Mouse (Mus musculus) myocyte (in vitro differentiated cells): ENCODE data around the gene Cdh8. TPM values are rescaled to one million over a fixed set of nuclear protein-coding genes. Genes with fewer than 3 reads are reported as not detected.
"Not testable (repeated sequence)": the region's sequence is repeated elsewhere in the genome, so short reads cannot be mapped to it uniquely, and the experiment has no call there.

ENCODE experiments used
- H3K27me3 ChIP-seq: one replicate; pipeline ENCODE4 v1.6.1; 2011; ENCODE audit not compliant: control insufficient read depth, insufficient read depth, insufficient read length
- H3K36me3 ChIP-seq: one replicate; pipeline ENCODE4 v1.6.1; 2011; ENCODE audit not compliant: control insufficient read depth, insufficient read depth
- H3K4me2 ChIP-seq: one replicate; pipeline ENCODE4 v1.6.1; 2011; ENCODE audit warnings: low read depth, control low read depth
- H3K4me3 ChIP-seq: one replicate; pipeline ENCODE4 v1.5.1; 2011; ENCODE audit warnings: mild to moderate bottlenecking, control low read depth, moderate library complexity
- H3K79me2 ChIP-seq: one replicate; pipeline ENCODE4 v1.6.1; 2011; ENCODE audit not compliant: control insufficient read depth, insufficient read depth
- H3ac ChIP-seq: one replicate; pipeline ENCODE4 v1.6.1; 2011; ENCODE audit not compliant: control insufficient read depth, insufficient read length
- CEBPB ChIP-seq: IDR thresholded peaks from 2 replicates; pipeline ENCODE4 v1.6.1; 2011; ENCODE audit warnings: mild to moderate bottlenecking, moderate library complexity; ENCODE audit not compliant: poor library complexity, insufficient read depth, severe bottlenecking
- E2F4 ChIP-seq: IDR thresholded peaks from one replicate; pipeline ENCODE4 v1.6.1; 2011; ENCODE audit warnings: mild to moderate bottlenecking, control low read depth, moderate library complexity; ENCODE audit not compliant: insufficient read depth
- MAX ChIP-seq: IDR thresholded peaks from one replicate; pipeline ENCODE4 v1.6.1; 2011; ENCODE audit warnings: low read depth, mild to moderate bottlenecking, control low read depth
- MYOD1 ChIP-seq, 3 experiments: IDR thresholded peaks; one replicate each; pipeline ENCODE4 v1.6.1; 2011; ENCODE audit warnings: control low read depth in 2 of 3, low read depth in 2 of 3, mild to moderate bottlenecking in 2 of 3, moderate library complexity in 1 of 3; ENCODE audit not compliant: insufficient read length in 2 of 3, control insufficient read depth in 1 of 3
- MYOG ChIP-seq, 3 experiments: IDR thresholded peaks; one replicate each; pipeline ENCODE4 v1.6.1; 2011; ENCODE audit warnings: control low read depth in 2 of 3, low read depth in 2 of 3, mild to moderate bottlenecking in 2 of 3; ENCODE audit not compliant: insufficient read length in 2 of 3, control insufficient read depth in 1 of 3, insufficient read depth in 1 of 3
- POLR2A ChIP-seq: IDR thresholded peaks from one replicate; pipeline ENCODE4 v1.6.1; 2011; ENCODE audit warnings: low read depth, mild to moderate bottlenecking, control low read depth, moderate library complexity; ENCODE audit not compliant: insufficient read length
- POLR2AphosphoS2 ChIP-seq: IDR thresholded peaks from one replicate; pipeline ENCODE4 v1.6.1; 2011; ENCODE audit warnings: low read depth, control low read depth; ENCODE audit not compliant: insufficient read length
- REST ChIP-seq: IDR thresholded peaks from one replicate; pipeline ENCODE4 v1.6.1; 2011; ENCODE audit warnings: mild to moderate bottlenecking, control low read depth, moderate library complexity; ENCODE audit not compliant: insufficient read depth, insufficient read length
- SRF ChIP-seq: IDR thresholded peaks from one replicate; pipeline ENCODE4 v1.6.1; 2011; ENCODE audit warnings: low read depth; ENCODE audit not compliant: control insufficient read depth, insufficient read length
- TCF12 ChIP-seq: IDR thresholded peaks from one replicate; pipeline ENCODE4 v1.6.1; 2011; ENCODE audit warnings: mild to moderate bottlenecking, control low read depth; ENCODE audit not compliant: poor library complexity, insufficient read depth, severe bottlenecking
- TCF3 ChIP-seq: IDR thresholded peaks from one replicate; pipeline ENCODE4 v1.6.1; 2011; ENCODE audit warnings: low read depth, control low read depth; ENCODE audit not compliant: insufficient read length
- USF1 ChIP-seq: IDR thresholded peaks from one replicate; pipeline ENCODE4 v1.6.1; 2011; ENCODE audit warnings: low read depth, mild to moderate bottlenecking, control low read depth, moderate library complexity
- polyA plus RNA-seq: library from polyadenylated mRNA; unstranded; fragments of >200 nt; fragmentation: generic; extraction: Trizol; gene quantifications from one replicate; pipeline ENCODE4 v1.2.1, GENCODE M21; 2012; ENCODE audit warnings: missing spikeins

Gene Cdh8
- polyA plus RNA-seq, 1 experiment: not detected

GRCm38 (mm10) chr8:99166966-99167365, 249.3 kb downstream of the Cdh8 start:
- Histone ChIP-seq H3K36me3 (no peaks in the 10 kb centered on the region), H3K27me3 (no peaks in the 10 kb centered on the region), H3K79me2 (no peaks in the 10 kb centered on the region), H3K4me3 (no peak overlapping the region), H3ac (no peak overlapping the region), H3K4me2 (no peak overlapping the region)
- TF ChIP-seq CEBPB: no peak
- no peak for TF ChIP-seq USF1

DNA sequence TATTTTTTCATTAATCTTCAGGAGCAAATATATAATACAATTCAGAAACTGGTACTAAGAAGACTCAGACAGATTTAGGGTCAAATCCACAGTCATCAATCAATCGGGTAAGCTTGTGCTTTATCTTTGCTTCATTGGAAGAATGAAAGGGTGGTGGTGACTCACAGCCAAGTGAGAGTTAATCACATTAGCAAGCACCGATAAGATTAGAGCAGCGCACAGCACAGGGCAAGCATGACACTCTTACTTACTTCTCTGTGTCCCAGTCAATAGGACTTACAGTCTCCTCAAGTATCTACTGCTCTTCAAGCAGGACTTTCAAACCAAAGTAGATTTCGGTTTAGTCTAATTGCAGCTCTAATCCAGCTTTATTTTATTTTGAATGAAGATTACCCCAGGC, 254.6 kb downstream of the Cdh8 start:
- H3K4me3 ChIP-seq: no peak overlapping the region
- H3K27me3 ChIP-seq: no peaks in the 10 kb centered on the region

DNA sequence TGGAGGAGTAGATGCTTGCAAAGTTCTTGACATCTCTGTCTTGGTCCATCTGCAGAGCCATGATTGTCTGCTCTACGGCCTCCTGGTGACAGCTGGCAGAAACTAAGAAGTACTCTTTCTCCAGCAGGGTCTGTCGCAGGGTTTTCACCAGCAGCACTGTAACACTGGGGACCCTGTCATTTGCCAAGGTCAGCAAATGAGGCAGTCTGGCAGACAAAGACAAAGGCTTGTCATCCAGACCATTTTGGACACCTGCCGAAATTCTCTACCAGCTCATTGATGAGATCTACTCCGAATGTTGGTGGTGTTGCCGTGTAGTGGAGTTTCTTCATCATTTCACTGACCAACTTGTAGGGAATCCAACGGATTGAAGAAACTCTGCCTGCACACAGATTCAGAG, 270.8 kb downstream of the Cdh8 start:
- no peak overlapping the region for H3K4me3 ChIP-seq
- no peaks in the 10 kb centered on the region for H3K27me3 ChIP-seq
- TF ChIP-seq TCF3: no peak
- no peak for TF ChIP-seq USF1
- no peak for TF ChIP-seq MYOG (IDR thresholded peaks at IDR 0.05; ENCODE audit: control insufficient read depth in 1 of 3, insufficient read depth in 1 of 3, insufficient read length in 2 of 3, low read depth in 2 of 3)
- no peak for TF ChIP-seq MYOD1 (IDR thresholded peaks at IDR 0.05; ENCODE audit: control insufficient read depth in 1 of 3, insufficient read length in 2 of 3, low read depth in 2 of 3)
- no peak for TF ChIP-seq REST
- no peak for TF ChIP-seq SRF
- TF ChIP-seq CEBPB: no peak
- no peak for TF ChIP-seq POLR2AphosphoS2
- no peak for TF ChIP-seq E2F4
- no peak for TF ChIP-seq MAX
- no peak overlapping the region for H3K4me2 ChIP-seq
- no peaks in the 10 kb centered on the region for H3K79me2 ChIP-seq
- H3ac ChIP-seq: no peak overlapping the region
- H3K36me3 ChIP-seq: no peaks in the 10 kb centered on the region

More for the DNA sequence above, 254.6 kb downstream of the Cdh8 start:
- no peaks in the 10 kb centered on the region for H3K79me2 ChIP-seq
- H3K4me2 ChIP-seq: no peak overlapping the region
- no peak for TF ChIP-seq E2F4
- TF ChIP-seq POLR2AphosphoS2: no peak
- TF ChIP-seq MAX: no peak
- no peak for TF ChIP-seq POLR2A
- no peak for TF ChIP-seq USF1
- TF ChIP-seq CEBPB: no peak
- TF ChIP-seq TCF3: no peak
- TF ChIP-seq TCF12: no peak
- TF ChIP-seq SRF: no peak
- no peak for TF ChIP-seq MYOD1 (IDR thresholded peaks at IDR 0.05; ENCODE audit: control insufficient read depth in 1 of 3, insufficient read length in 2 of 3, low read depth in 2 of 3)
- TF ChIP-seq MYOG (IDR thresholded peaks at IDR 0.05; ENCODE audit: control insufficient read depth in 1 of 3, insufficient read depth in 1 of 3, insufficient read length in 2 of 3, low read depth in 2 of 3): no peak
- no peak for TF ChIP-seq REST
- H3K36me3 ChIP-seq: no peaks in the 10 kb centered on the region
- no peak overlapping the region for H3ac ChIP-seq

DNA sequence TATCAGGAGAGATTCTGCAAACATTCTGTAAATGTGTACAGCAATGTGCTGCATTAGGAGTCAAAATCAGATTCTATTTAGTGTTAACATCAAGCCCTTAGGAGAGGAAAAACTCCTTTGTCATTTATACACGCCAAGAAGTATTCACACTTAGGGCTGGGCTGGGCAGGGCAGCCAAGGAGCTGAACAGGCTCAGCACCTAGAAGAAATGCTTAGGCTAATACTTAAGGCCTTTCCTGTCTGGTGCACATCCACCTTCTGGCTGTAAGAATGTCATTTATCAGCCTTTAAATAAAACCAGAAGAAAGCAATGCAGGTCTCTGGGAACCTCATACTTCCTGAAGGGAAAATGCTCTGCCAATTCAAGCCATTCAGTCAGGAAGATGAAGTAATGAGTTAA, 271.5 kb downstream of the Cdh8 start:
- H3K79me2 ChIP-seq, H3K27me3 ChIP-seq, H3K4me2 ChIP-seq, H3K36me3 ChIP-seq, H3K4me3 ChIP-seq, H3ac ChIP-seq: not testable (repeated sequence)

- H3ac ChIP-seq: no peak overlapping the region
- H3K79me2 ChIP-seq: no peaks in the 10 kb centered on the region
- H3K36me3 ChIP-seq: no peaks in the 10 kb centered on the region
- H3K4me2 ChIP-seq: no peak overlapping the region
- TF ChIP-seq POLR2AphosphoS2 (no peak), E2F4 (no peak), USF1 (no peak), CEBPB (no peak), TCF3 (no peak), MYOD1 (IDR thresholded peaks at IDR 0.05; ENCODE audit: control insufficient read depth in 1 of 3, insufficient read length in 2 of 3, low read depth in 2 of 3) (no peak), POLR2A (no peak), MYOG (IDR thresholded peaks at IDR 0.05; ENCODE audit: control insufficient read depth in 1 of 3, insufficient read depth in 1 of 3, insufficient read length in 2 of 3, low read depth in 2 of 3) (no peak), REST (no peak), TCF12 (no peak), MAX (no peak), SRF (no peak)
- H3K27me3 ChIP-seq: no peaks in the 10 kb centered on the region
- H3K4me3 ChIP-seq: no peak overlapping the region
Measured at GRCm38 (mm10) chr8:99098453-99098852, 317.8 kb downstream of the Cdh8 start.

- no peak overlapping the region for H3K4me3 ChIP-seq
- no peaks in the 10 kb centered on the region for H3K27me3 ChIP-seq
- no peaks in the 10 kb centered on the region for H3K79me2 ChIP-seq
- no peak overlapping the region for H3ac ChIP-seq
- H3K36me3 ChIP-seq: no peaks in the 10 kb centered on the region
- TF ChIP-seq POLR2A: no peak
- H3K4me2 ChIP-seq: no peak overlapping the region
Measured at GRCm38 (mm10) chr8:99051344-99051743, 364.9 kb downstream of the Cdh8 start.
